Comparison of ENCODE assay signal across 7 mouse cellular contexts in the genomic region with DNA sequence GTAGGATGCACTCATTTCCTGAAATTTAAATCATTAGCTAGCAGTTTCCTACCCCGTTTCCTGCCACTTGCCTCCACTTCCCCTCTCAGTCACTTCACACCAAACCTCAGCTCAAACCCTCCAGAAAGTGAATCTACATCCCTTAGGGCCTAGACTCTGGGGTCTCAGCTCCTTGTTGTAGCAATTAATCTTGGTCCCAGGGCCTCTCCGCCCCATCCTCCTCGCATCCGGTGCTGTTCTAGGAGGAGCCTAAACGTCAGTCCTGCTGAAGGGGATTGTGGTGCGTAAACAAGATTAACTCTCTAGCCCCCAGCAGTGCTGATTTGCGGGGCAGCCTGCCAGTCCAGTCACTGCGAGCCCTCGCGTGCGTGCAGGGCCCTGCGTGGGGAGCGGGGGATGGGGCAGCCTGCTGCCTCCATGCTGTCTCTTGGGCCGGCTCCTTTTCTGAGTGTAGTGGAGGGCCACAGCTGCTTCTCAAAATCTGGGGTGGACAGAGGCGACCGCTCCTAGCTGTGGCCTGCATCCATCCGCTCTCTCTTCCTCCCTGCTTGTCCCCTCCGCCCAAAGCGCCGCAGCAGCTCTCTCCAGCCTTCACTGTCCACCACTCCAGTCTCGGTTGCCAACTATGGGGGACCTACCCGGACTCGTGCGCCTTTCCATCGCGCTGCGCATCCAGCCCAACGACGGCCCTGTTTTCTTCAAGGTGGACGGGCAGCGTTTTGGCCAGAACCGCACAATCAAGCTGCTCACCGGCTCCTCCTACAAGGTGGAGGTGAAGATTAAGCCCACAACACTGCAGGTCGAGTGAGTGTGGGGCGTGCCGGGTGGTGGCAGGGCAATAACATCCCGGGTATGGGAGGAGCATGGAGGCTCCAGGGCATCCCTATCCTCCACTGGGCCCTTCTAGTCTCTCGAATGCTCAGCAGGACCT. TPM values are rescaled to one million over a fixed set of nuclear protein-coding genes. Genes with fewer than 3 reads are reported as not detected.
A peak's percentile ranks its signal among the peaks of the same experiment; 100 is the strongest.
DNase-seq lines count a peak whose midpoint lies in the region; ATAC-seq and TF ChIP-seq lines count a peak whose summit lies in the region.

A gene (plus strand): TSS at position 42 of the 931 bp plus-strand sequence.
A gene (minus strand): TSS at position 837 of the 931 bp plus-strand sequence.

- H3K4me3 ChIP-seq in bone marrow macrophage, adult 2 months (ENCODE audit: insufficient read depth, low read length): peak within 1 kb of the TSS; percentile 70
- H3K4me3 ChIP-seq in embryonic facial prominence, embryonic 15.5 days (replicated peaks): peak within 1 kb of the TSS; percentile 55
- peak within 1 kb of the TSS; percentile 59 for H3K4me3 ChIP-seq in heart, embryonic 11.5 days (ENCODE audit: low read depth, low read length)
- peak within 1 kb of the TSS; percentile 60 for H3K4me3 ChIP-seq in kidney, embryonic 14.5 days (ENCODE audit: low read length)
- H3K4me3 ChIP-seq in limb, embryonic 13.5 days: peak within 1 kb of the TSS; percentile 52
- peak within 1 kb of the TSS; percentile 77 for H3K4me3 ChIP-seq in midbrain, embryonic 13.5 days (replicated peaks)

- peak within 1 kb of the TSS; percentile 46 for H3K9ac ChIP-seq in embryonic facial prominence, embryonic 15.5 days
- peak within 1 kb of the TSS; percentile 73 for H3K9ac ChIP-seq in heart, embryonic 11.5 days (ENCODE audit: low read depth, low read length)
- H3K9ac ChIP-seq in kidney, embryonic 14.5 days (ENCODE audit: low read depth, low read length): peak within 1 kb of the TSS; percentile 68
- peak within 1 kb of the TSS; percentile 69 for H3K9ac ChIP-seq in limb, embryonic 13.5 days
- peak within 1 kb of the TSS; percentile 89 for H3K9ac ChIP-seq in midbrain, embryonic 13.5 days (replicated peaks)

- H3K9me3 ChIP-seq in embryonic facial prominence, embryonic 15.5 days (replicated peaks): no peaks in the 10 kb centered on the region
- H3K9me3 ChIP-seq in heart, embryonic 11.5 days (replicated peaks; ENCODE audit: control insufficient read depth, low read length): no peaks in the 10 kb centered on the region
- no peaks in the 10 kb centered on the region for H3K9me3 ChIP-seq in kidney, embryonic 14.5 days (ENCODE audit: control insufficient read depth, low read length)
- no peaks in the 10 kb centered on the region for H3K9me3 ChIP-seq in limb, embryonic 13.5 days
- no peaks in the 10 kb centered on the region for H3K9me3 ChIP-seq in midbrain, embryonic 13.5 days

- H3K4me2 ChIP-seq in embryonic facial prominence, embryonic 15.5 days (replicated peaks): peak within 1 kb of the TSS; percentile 72
- H3K4me2 ChIP-seq in heart, embryonic 11.5 days: peak within 1 kb of the TSS; percentile 88
- H3K4me2 ChIP-seq in kidney, embryonic 14.5 days (replicated peaks; ENCODE audit: low read depth, low read length): peak within 1 kb of the TSS; percentile 66
- H3K4me2 ChIP-seq in limb, embryonic 13.5 days (replicated peaks): peak within 1 kb of the TSS; percentile 82
- H3K4me2 ChIP-seq in midbrain, embryonic 13.5 days (replicated peaks): peak within 1 kb of the TSS; percentile 64

- peak; percentile 50 for DNase-seq in skeletal muscle tissue, adult 2 months (ENCODE audit: low read depth, low spot score)

- H3K27me3 ChIP-seq in embryonic facial prominence, embryonic 15.5 days: no peaks in the 10 kb centered on the region
- no peaks in the 10 kb centered on the region for H3K27me3 ChIP-seq in heart, embryonic 11.5 days (ENCODE audit: control insufficient read depth, insufficient read depth, low read length)
- no peaks in the 10 kb centered on the region for H3K27me3 ChIP-seq in kidney, embryonic 14.5 days (ENCODE audit: control insufficient read depth, insufficient read depth, low read length)
- peaks cover 5% of the 10 kb centered on the region; the same call in 1 of the 2 replicates for H3K27me3 ChIP-seq in limb, embryonic 13.5 days
- H3K27me3 ChIP-seq in midbrain, embryonic 13.5 days: no peaks in the 10 kb centered on the region

- TF ChIP-seq CTCF in bone marrow macrophage, adult 2 months (IDR thresholded peaks at IDR 0.05; ENCODE audit: low read depth, low read length): no peak

- WGBS in embryonic facial prominence, embryonic 15.5 days: under 1% methylated on average over 38 of the region's 38 CpGs
- WGBS in heart, embryonic 11.5 days (ENCODE audit: insufficient replicate concordance): 1% methylated on average over 38 of the region's 38 CpGs
- under 1% methylated on average over 35 of the region's 38 CpGs for WGBS in kidney, embryonic 14.5 days
- 1% methylated on average over 38 of the region's 38 CpGs for WGBS in limb, embryonic 13.5 days
- under 1% methylated on average over 38 of the region's 38 CpGs for WGBS in midbrain, embryonic 13.5 days

- peak; percentile 87 for ATAC-seq in embryonic facial prominence, embryonic 15.5 days (ENCODE audit: insufficient number of reproducible peaks, low FRiP score, low TSS enrichment, low read depth)
- ATAC-seq in heart, embryonic 11.5 days (replicated peaks; ENCODE audit: insufficient number of reproducible peaks, low FRiP score, low TSS enrichment): peak; percentile 80
- ATAC-seq in kidney, embryonic 14.5 days (ENCODE audit: low FRiP score, low TSS enrichment): peak; percentile 96
- ATAC-seq in limb, embryonic 13.5 days (ENCODE audit: low FRiP score, low read depth): peak; percentile 86
- ATAC-seq in midbrain, embryonic 13.5 days: peak; percentile 99

- no peak for TF ChIP-seq POLR2A in bone marrow macrophage, adult 2 months (IDR thresholded peaks at IDR 0.05; ENCODE audit: borderline replicate concordance, low read depth, low read length)

- H3K27ac ChIP-seq in bone marrow macrophage, adult 2 months (ENCODE audit: insufficient read depth, low read depth, low read length): peak within 1 kb of the TSS; percentile 94
- H3K27ac ChIP-seq in embryonic facial prominence, embryonic 15.5 days (replicated peaks): peak within 1 kb of the TSS; percentile 74
- peak within 1 kb of the TSS; percentile 29; the same call in 1 of the 2 replicates for H3K27ac ChIP-seq in heart, embryonic 11.5 days (ENCODE audit: low read depth, low read length)
- peak within 1 kb of the TSS; percentile 80 for H3K27ac ChIP-seq in kidney, embryonic 14.5 days (ENCODE audit: low read depth, low read length)
- H3K27ac ChIP-seq in limb, embryonic 13.5 days: no peak within 1 kb of the TSS
- H3K27ac ChIP-seq in midbrain, embryonic 13.5 days: peak within 1 kb of the TSS; percentile 94

- H3K4me1 ChIP-seq in bone marrow macrophage, adult 2 months (ENCODE audit: control insufficient read depth, insufficient read depth, low read length): peaks cover 12% of the 10 kb centered on the region
- H3K4me1 ChIP-seq in embryonic facial prominence, embryonic 15.5 days: peaks cover 4% of the 10 kb centered on the region; the same call in 1 of the 2 replicates
- peaks cover 4% of the 10 kb centered on the region; the same call in 1 of the 2 replicates for H3K4me1 ChIP-seq in heart, embryonic 11.5 days (ENCODE audit: control insufficient read depth, insufficient read depth, low read length)
- H3K4me1 ChIP-seq in kidney, embryonic 14.5 days (ENCODE audit: control insufficient read depth, insufficient read depth, low read length): no peaks in the 10 kb centered on the region
- H3K4me1 ChIP-seq in limb, embryonic 13.5 days: peaks cover 13% of the 10 kb centered on the region
- H3K4me1 ChIP-seq in midbrain, embryonic 13.5 days (replicated peaks): peaks cover 28% of the 10 kb centered on the region

- no peaks in the 10 kb centered on the region for H3K36me3 ChIP-seq in embryonic facial prominence, embryonic 15.5 days
- H3K36me3 ChIP-seq in heart, embryonic 11.5 days (ENCODE audit: control insufficient read depth, insufficient read depth, low read length): no peaks in the 10 kb centered on the region
- no peaks in the 10 kb centered on the region for H3K36me3 ChIP-seq in kidney, embryonic 14.5 days (ENCODE audit: control insufficient read depth, insufficient read depth, low read length)
- no peaks in the 10 kb centered on the region for H3K36me3 ChIP-seq in limb, embryonic 13.5 days
- peaks cover 3% of the 10 kb centered on the region; the same call in 1 of the 2 replicates for H3K36me3 ChIP-seq in midbrain, embryonic 13.5 days

RNA-seq across cellular contexts. Expression of the first gene that starts in this region (rescaled TPM):
- polyA plus RNA-seq in bone marrow macrophage, adult 2 months (2012; ENCODE audit: insufficient read depth, insufficient read length, missing spikeins): 13.6 and 14.3 TPM in 2 replicates
- polyA plus RNA-seq in embryonic facial prominence, embryonic 15.5 days (2015; fragmentation: Nextera tagmentation; extraction: Ambion mirVana): 36.0 and 38.1 TPM in 2 replicates
- 10.7 and 11.2 TPM in 2 replicates for polyA plus RNA-seq in heart, embryonic 11.5 days (2014; fragmentation: Nextera tagmentation; extraction: Ambion mirVana)
- 31.0 and 33.2 TPM in 2 replicates for polyA plus RNA-seq in kidney, embryonic 14.5 days (2014; fragmentation: Nextera tagmentation; extraction: Ambion mirVana)
- 17.2 and 17.4 TPM in 2 replicates for polyA plus RNA-seq in limb, embryonic 13.5 days (2015; fragmentation: Nextera tagmentation; extraction: Ambion mirVana)
- polyA plus RNA-seq in midbrain, embryonic 13.5 days (2015; fragmentation: Nextera tagmentation; extraction: Ambion mirVana): 93.1 and 96.0 TPM in 2 replicates

RNA-seq across cellular contexts. Expression of the second gene that starts in this region (rescaled TPM):
- polyA plus RNA-seq in bone marrow macrophage, adult 2 months (2012; ENCODE audit: insufficient read depth, insufficient read length, missing spikeins): 85.9 and 86.2 TPM in 2 replicates
- polyA plus RNA-seq in embryonic facial prominence, embryonic 15.5 days (2015; fragmentation: Nextera tagmentation; extraction: Ambion mirVana): 3.8 and 4.2 TPM in 2 replicates
- 8.3 and 10.5 TPM in 2 replicates for polyA plus RNA-seq in heart, embryonic 11.5 days (2014; fragmentation: Nextera tagmentation; extraction: Ambion mirVana)
- 1.3 and 2.0 TPM in 2 replicates for polyA plus RNA-seq in kidney, embryonic 14.5 days (2014; fragmentation: Nextera tagmentation; extraction: Ambion mirVana)
- 3.1 and 3.4 TPM in 2 replicates for polyA plus RNA-seq in limb, embryonic 13.5 days (2015; fragmentation: Nextera tagmentation; extraction: Ambion mirVana)
- 3.5 and 3.8 TPM in 2 replicates for polyA plus RNA-seq in midbrain, embryonic 13.5 days (2015; fragmentation: Nextera tagmentation; extraction: Ambion mirVana)
